In genomic region chr9:119093419-119094295, GRCm38 (mm10) we compare ENCODE assay signal across 8 mouse cellular contexts. TPM values are rescaled to one million over a fixed set of nuclear protein-coding genes. Genes with fewer than 3 reads are reported as not detected.
DNase-seq lines count a peak whose midpoint lies in the region; ATAC-seq and TF ChIP-seq lines count a peak whose summit lies in the region.

TSS of gene Plcd1 (minus strand) at chr9:119093502.

- no peaks in the 10 kb centered on the region for H3K9me3 ChIP-seq in forebrain, embryonic 11.5 days (ENCODE audit: control insufficient read depth, low read length)
- H3K9me3 ChIP-seq in heart, embryonic 13.5 days = no peaks in the 10 kb centered on the region
- H3K9me3 ChIP-seq in kidney, postnatal 0 days (replicated peaks; ENCODE audit: low read length) = no peaks in the 10 kb centered on the region

- ATAC-seq in forebrain, embryonic 11.5 days (replicated peaks; ENCODE audit: low FRiP score) = peak; percentile 66
- ATAC-seq in heart, embryonic 13.5 days (ENCODE audit: extremely low read depth, insufficient number of reproducible peaks, low FRiP score, low TSS enrichment) = peak; percentile 78; the same call in 1 of the 2 replicates
- ATAC-seq in kidney, postnatal 0 days (replicated peaks; ENCODE audit: low FRiP score, low read depth) = peak; percentile 82

- H3K27me3 ChIP-seq in forebrain, embryonic 11.5 days (ENCODE audit: control insufficient read depth, insufficient read depth, low read length) = peaks cover 31% of the 10 kb centered on the region
- H3K27me3 ChIP-seq in heart, embryonic 13.5 days (replicated peaks) = peaks cover 21% of the 10 kb centered on the region
- H3K27me3 ChIP-seq in kidney, postnatal 0 days (ENCODE audit: insufficient read depth, low read length) = no peaks in the 10 kb centered on the region
- H3K27me3 ChIP-seq in liver, adult 2 months (ENCODE audit: control insufficient read depth, insufficient read depth, low read length) = peaks cover 3% of the 10 kb centered on the region; the same call in 1 of the 2 replicates
- H3K27me3 ChIP-seq in myocyte (ENCODE audit: control insufficient read depth, insufficient read depth, insufficient read length) = no peaks in the 10 kb centered on the region

- no peak within 1 kb of the TSS for H3K27ac ChIP-seq in bone marrow macrophage, adult 2 months (ENCODE audit: insufficient read depth, low read depth, low read length)
- H3K27ac ChIP-seq in forebrain, embryonic 11.5 days (ENCODE audit: low read depth, low read length) = no peak within 1 kb of the TSS
- H3K27ac ChIP-seq in heart, embryonic 13.5 days (replicated peaks) = peak within 1 kb of the TSS; percentile 73
- peak within 1 kb of the TSS; percentile 39 for H3K27ac ChIP-seq in kidney, postnatal 0 days
- no peak within 1 kb of the TSS for H3K27ac ChIP-seq in liver, adult 2 months (replicated peaks; ENCODE audit: insufficient read depth, low read depth, low read length)

- peak within 1 kb of the TSS; percentile 51 for H3K9ac ChIP-seq in forebrain, embryonic 11.5 days (ENCODE audit: low read length)
- peak within 1 kb of the TSS; percentile 83 for H3K9ac ChIP-seq in heart, embryonic 13.5 days
- peak within 1 kb of the TSS; percentile 75 for H3K9ac ChIP-seq in kidney, postnatal 0 days (ENCODE audit: low read depth, low read length)
- H3K9ac ChIP-seq in liver, adult 2 months (ENCODE audit: low read depth, low read length) = peak within 1 kb of the TSS; percentile 66

- no peaks in the 10 kb centered on the region for H3K79me2 ChIP-seq in liver, adult 2 months (ENCODE audit: control insufficient read depth, insufficient read depth, low read length)
- no peaks in the 10 kb centered on the region for H3K79me2 ChIP-seq in myocyte (ENCODE audit: control insufficient read depth, insufficient read depth)

- no peaks in the 10 kb centered on the region for H3K4me1 ChIP-seq in bone marrow macrophage, adult 2 months (ENCODE audit: control insufficient read depth, insufficient read depth, low read length)
- peaks cover 6% of the 10 kb centered on the region; the same call in 1 of the 2 replicates for H3K4me1 ChIP-seq in forebrain, embryonic 11.5 days (replicated peaks; ENCODE audit: control insufficient read depth, insufficient read depth, low read length)
- H3K4me1 ChIP-seq in heart, embryonic 13.5 days = peaks cover 38% of the 10 kb centered on the region
- H3K4me1 ChIP-seq in kidney, postnatal 0 days (replicated peaks; ENCODE audit: insufficient read depth, low read length) = peaks cover 7% of the 10 kb centered on the region
- no peaks in the 10 kb centered on the region for H3K4me1 ChIP-seq in liver, adult 2 months (ENCODE audit: control insufficient read depth, insufficient read depth, low read length)

- no peak for TF ChIP-seq POLR2A in bone marrow macrophage, adult 2 months (IDR thresholded peaks at IDR 0.05; ENCODE audit: borderline replicate concordance, low read depth, low read length)
- TF ChIP-seq POLR2A in liver, adult 2 months (IDR thresholded peaks at IDR 0.05; ENCODE audit: extremely low read depth, insufficient read depth, low read length) = no peak
- TF ChIP-seq POLR2A in myocyte (IDR thresholded peaks at IDR 0.05; ENCODE audit: insufficient read length, low read depth) = peak; percentile 67

- TF ChIP-seq CTCF in bone marrow macrophage, adult 2 months (IDR thresholded peaks at IDR 0.05; ENCODE audit: low read depth, low read length) = no peak
- TF ChIP-seq CTCF in kidney, postnatal 0 days (IDR thresholded peaks at IDR 0.05; ENCODE audit: low read depth) = peak; percentile 19; the same call in 1 of the 2 replicates
- TF ChIP-seq CTCF in liver, adult 2 months (IDR thresholded peaks at IDR 0.05; ENCODE audit: low read depth, low read length) = no peak

- H3K4me3 ChIP-seq in bone marrow macrophage, adult 2 months (ENCODE audit: insufficient read depth, low read length) = peak within 1 kb of the TSS; percentile 56
- peak within 1 kb of the TSS; percentile 42 for H3K4me3 ChIP-seq in forebrain, embryonic 11.5 days (ENCODE audit: low read depth, low read length)
- H3K4me3 ChIP-seq in heart, embryonic 13.5 days = peak within 1 kb of the TSS; percentile 68
- H3K4me3 ChIP-seq in kidney, postnatal 0 days (replicated peaks; ENCODE audit: low read depth, low read length) = peak within 1 kb of the TSS; percentile 47
- peak within 1 kb of the TSS; percentile 67 for H3K4me3 ChIP-seq in liver, adult 2 months (ENCODE audit: insufficient read depth, low read depth, low read length)
- peak within 1 kb of the TSS; percentile 47 for H3K4me3 ChIP-seq in myocyte

- DNase-seq in 3134 (ENCODE audit: extremely low read depth, insufficient read length, low spot score) = peak; percentile 89
- peak; percentile 82 for DNase-seq in forebrain, embryonic 11.5 days (ENCODE audit: low spot score)
- peak; percentile 91 for DNase-seq in kidney, postnatal 0 days (ENCODE audit: low spot score)
- DNase-seq in liver, adult 2 months (ENCODE audit: extremely low read depth, low read depth, low spot score) = no peak
- DNase-seq in testis, postnatal 14 days (ENCODE audit: low spot score) = peak; percentile 84

- H3K4me2 ChIP-seq in forebrain, embryonic 11.5 days (ENCODE audit: low read depth, low read length, severe bottlenecking) = peak within 1 kb of the TSS; percentile 82
- H3K4me2 ChIP-seq in heart, embryonic 13.5 days = peak within 1 kb of the TSS; percentile 92
- peak within 1 kb of the TSS; percentile 92 for H3K4me2 ChIP-seq in kidney, postnatal 0 days (ENCODE audit: low read length)
- H3K4me2 ChIP-seq in myocyte (ENCODE audit: low read depth) = peak within 1 kb of the TSS; percentile 84

- no peaks in the 10 kb centered on the region for H3K36me3 ChIP-seq in forebrain, embryonic 11.5 days (ENCODE audit: control insufficient read depth, insufficient read depth, low read length)
- no peaks in the 10 kb centered on the region for H3K36me3 ChIP-seq in heart, embryonic 13.5 days
- H3K36me3 ChIP-seq in kidney, postnatal 0 days (ENCODE audit: insufficient read depth, low read length) = no peaks in the 10 kb centered on the region
- no peaks in the 10 kb centered on the region for H3K36me3 ChIP-seq in liver, adult 2 months (ENCODE audit: control insufficient read depth, insufficient read depth, low read length)
- H3K36me3 ChIP-seq in myocyte (ENCODE audit: control insufficient read depth, insufficient read depth) = no peaks in the 10 kb centered on the region

- peak within 1 kb of the TSS; percentile 67 for H3ac ChIP-seq in myocyte (ENCODE audit: control insufficient read depth, insufficient read length)

- 10% methylated on average over 38 of the region's 45 CpGs for WGBS in forebrain, embryonic 11.5 days
- 9% methylated on average over 45 of the region's 45 CpGs for WGBS in heart, embryonic 13.5 days
- 11% methylated on average over 45 of the region's 45 CpGs for WGBS in kidney, postnatal 0 days
- 24% methylated on average over 45 of the region's 45 CpGs for WGBS in liver, adult 2 months

TF ChIP-seq in myocyte, 11 proteins besides CTCF, POLR2A, EP300 and RAD21:
- TF ChIP-seq USF1 (IDR thresholded peaks at IDR 0.05; ENCODE audit: low read depth) = no peak
- no peak for TF ChIP-seq TCF12 (IDR thresholded peaks at IDR 0.05; ENCODE audit: insufficient read depth, poor library complexity, severe bottlenecking)
- peak in 2 of 3 experiments; percentile 21 to 33 for TF ChIP-seq MYOG (IDR thresholded peaks at IDR 0.05; ENCODE audit: control insufficient read depth in 1 of 3, insufficient read depth in 1 of 3, insufficient read length in 2 of 3, low read depth in 2 of 3)
- TF ChIP-seq MAX (IDR thresholded peaks at IDR 0.05; ENCODE audit: low read depth) = no peak
- no peak for TF ChIP-seq REST (IDR thresholded peaks at IDR 0.05; ENCODE audit: insufficient read depth, insufficient read length)
- TF ChIP-seq CEBPB (IDR thresholded peaks at IDR 0.05; ENCODE audit: insufficient read depth, poor library complexity, severe bottlenecking) = no peak
- peak in 1 of 3 experiments; percentile 38 for TF ChIP-seq MYOD1 (IDR thresholded peaks at IDR 0.05; ENCODE audit: control insufficient read depth in 1 of 3, insufficient read length in 2 of 3, low read depth in 2 of 3)
- TF ChIP-seq TCF3 (IDR thresholded peaks at IDR 0.05; ENCODE audit: insufficient read length, low read depth) = no peak
- no peak for TF ChIP-seq E2F4 (IDR thresholded peaks at IDR 0.05; ENCODE audit: insufficient read depth)
- TF ChIP-seq POLR2AphosphoS2 (IDR thresholded peaks at IDR 0.05; ENCODE audit: insufficient read length, low read depth) = peak; percentile 66
- no peak for TF ChIP-seq SRF (IDR thresholded peaks at IDR 0.05; ENCODE audit: control insufficient read depth, insufficient read length, low read depth)

RNA-seq across cellular contexts. Expression of gene Plcd1, which starts in this region (rescaled TPM):
- polyA plus RNA-seq in bone marrow macrophage, adult 2 months (2012; ENCODE audit: insufficient read depth, insufficient read length, missing spikeins) = 1.7 and 1.8 TPM in 2 replicates
- 14.9 and 19.4 TPM in 2 replicates for polyA plus RNA-seq in forebrain, embryonic 11.5 days (2014; fragmentation: Nextera tagmentation; extraction: Ambion mirVana)
- polyA plus RNA-seq in heart, embryonic 13.5 days (2015; fragmentation: Nextera tagmentation; extraction: Ambion mirVana) = 15.8 and 16.5 TPM in 2 replicates
- polyA plus RNA-seq in kidney, postnatal 0 days (2015; fragmentation: Nextera tagmentation; extraction: Ambion mirVana) = 17.3 and 17.8 TPM in 2 replicates
- total RNA-seq in liver, adult 2 months (2014; rRNA removed) = 0.37 and 0.40 TPM in 2 replicates
- polyA plus RNA-seq in liver, adult 2 months (2012; rRNA removed) = 0.45 and 0.93 TPM in 2 replicates
- polyA plus RNA-seq in myocyte (2012; fragmentation: generic; extraction: Trizol) = 9.9 TPM

Comparison
In these comparisons a context has a peak if more than half of its experiments do, and no peak if none do; other contexts are left out.
1. H3K27ac ChIP-seq: peak in heart, embryonic 13.5 days (single experiment) and kidney, postnatal 0 days (single experiment); none in bone marrow macrophage, adult 2 months (single experiment), forebrain, embryonic 11.5 days (single experiment) and liver, adult 2 months (single experiment).
2. Peak in every context shown above with its lines, with median percentiles within 50 percentile points of each other: H3K4me3 ChIP-seq, ATAC-seq, H3K4me2 ChIP-seq and H3K9ac ChIP-seq.